Mouse (Mus musculus): Measurements from ENCODE around the gene Inpp5k. TPM values are rescaled to one million over a fixed set of nuclear protein-coding genes. Genes with fewer than 3 reads are reported as not detected.

Inpp5k gene
- polyA plus RNA-seq, 1 experiment from 2014 or later: 15.8 TPM

DNA sequence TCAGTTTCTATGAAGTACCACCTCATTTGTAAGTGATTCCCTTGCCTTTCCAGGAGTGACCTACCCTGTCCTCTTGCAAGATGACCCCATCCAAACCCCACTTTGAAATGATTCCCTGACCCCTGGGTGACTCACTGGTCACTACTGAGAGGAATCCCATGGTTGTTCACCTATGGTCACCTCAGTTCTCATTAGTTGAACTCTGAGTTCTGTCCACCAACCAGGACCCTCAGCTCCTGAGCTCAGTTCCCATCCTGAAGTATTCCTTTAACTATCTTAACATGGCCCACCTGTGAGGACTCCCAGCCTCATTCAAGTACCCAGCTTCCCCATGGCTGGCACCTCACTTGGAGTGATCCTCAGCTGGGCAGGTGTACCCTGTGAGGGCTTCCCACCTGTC, 27.1 kb downstream of the Inpp5k start:
- peaks cover 59% of the 10 kb centered on the region for H3K4me1 ChIP-seq

DNA sequence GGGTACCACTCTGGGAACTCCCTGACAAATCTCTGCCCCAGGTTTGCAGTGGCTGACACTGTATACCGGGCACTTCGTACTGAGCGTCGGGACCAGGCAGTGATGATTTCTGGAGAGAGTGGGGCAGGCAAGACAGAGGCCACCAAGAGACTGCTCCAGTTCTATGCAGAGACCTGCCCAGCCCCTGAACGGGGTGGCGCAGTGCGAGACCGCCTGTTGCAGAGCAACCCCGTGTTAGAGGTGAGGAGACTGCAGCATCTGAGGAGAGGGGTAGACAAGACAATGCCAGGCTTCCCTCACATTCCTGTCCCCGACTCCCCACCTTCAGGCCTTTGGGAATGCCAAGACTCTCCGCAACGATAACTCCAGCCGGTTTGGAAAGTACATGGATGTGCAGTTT, 27.5 kb downstream of the Inpp5k start:
- Histone ChIP-seq H3K4me2 (no peak overlapping the region), H3K4me1 (peaks cover 55% of the 10 kb centered on the region), H3K9ac (no peak overlapping the region), H3K4me3 (no peak overlapping the region), H3K27ac (no peak overlapping the region), H3K27me3 (replicated peaks) (no peaks in the 10 kb centered on the region), H3K36me3 (peaks cover 60% of the 10 kb centered on the region), H3K9me3 (replicated peaks) (no peaks in the 10 kb centered on the region)
- 93% methylated on average over 13 of the region's 13 CpGs for WGBS (ENCODE audit: insufficient replicate concordance)
- no peak for ATAC-seq

More for the DNA sequence above, 27.1 kb downstream of the Inpp5k start:
- ATAC-seq: no peak
- Histone ChIP-seq H3K9me3 (replicated peaks) (no peaks in the 10 kb centered on the region), H3K36me3 (peaks cover 57% of the 10 kb centered on the region), H3K4me2 (no peak overlapping the region), H3K9ac (no peak overlapping the region), H3K4me3 (no peak overlapping the region), H3K27ac (no peak overlapping the region), H3K27me3 (replicated peaks) (no peaks in the 10 kb centered on the region)

DNA sequence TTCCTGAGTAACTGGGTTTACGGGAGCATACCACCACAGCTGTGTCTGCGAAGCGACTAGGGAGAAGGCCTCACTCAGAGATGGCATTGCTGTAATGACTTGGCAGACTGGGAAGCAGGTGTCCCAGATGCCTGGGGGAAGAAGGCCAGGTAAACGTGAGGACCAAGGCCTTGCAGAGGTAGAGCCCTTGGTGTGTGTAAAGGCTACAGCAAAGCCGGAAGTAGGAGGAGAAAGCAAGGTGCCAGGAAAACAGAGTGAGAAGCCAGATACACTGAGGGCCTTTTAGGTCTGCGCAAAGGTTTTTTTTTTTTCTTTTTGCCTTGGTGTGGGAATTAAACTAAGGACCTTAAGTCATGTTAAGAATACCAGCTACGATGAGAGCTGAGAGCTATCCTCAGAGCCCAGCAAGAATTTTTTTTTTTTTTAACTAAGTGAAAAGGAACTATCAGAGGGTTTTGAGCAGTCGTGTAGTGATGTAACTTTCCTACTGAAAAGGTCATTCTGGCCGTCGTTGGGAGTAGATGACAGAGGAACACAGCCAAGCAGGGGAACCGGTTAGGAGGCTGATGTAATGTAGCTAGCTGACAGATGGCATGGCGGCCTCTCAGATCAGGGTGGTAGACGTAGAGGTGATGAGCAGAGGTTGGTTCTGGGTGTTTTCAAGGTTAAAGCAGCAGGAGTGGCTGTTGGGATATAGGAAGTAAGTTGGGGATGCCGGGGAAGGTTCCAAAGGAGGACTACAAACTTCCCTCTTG, 28.4 kb downstream of the Inpp5k start:
- no peak overlapping the region for H3K9ac ChIP-seq
- ATAC-seq: no peak
- H3K27me3 ChIP-seq (replicated peaks): no peaks in the 10 kb centered on the region
- 78% methylated on average over 14 of the region's 14 CpGs for WGBS (ENCODE audit: insufficient replicate concordance)
- H3K9me3 ChIP-seq (replicated peaks): no peaks in the 10 kb centered on the region
- peaks cover 46% of the 10 kb centered on the region for H3K4me1 ChIP-seq
- H3K4me2 ChIP-seq: no peak overlapping the region
- H3K36me3 ChIP-seq: peaks cover 69% of the 10 kb centered on the region
- no peak overlapping the region for H3K27ac ChIP-seq
- H3K4me3 ChIP-seq: no peak overlapping the region

DNA sequence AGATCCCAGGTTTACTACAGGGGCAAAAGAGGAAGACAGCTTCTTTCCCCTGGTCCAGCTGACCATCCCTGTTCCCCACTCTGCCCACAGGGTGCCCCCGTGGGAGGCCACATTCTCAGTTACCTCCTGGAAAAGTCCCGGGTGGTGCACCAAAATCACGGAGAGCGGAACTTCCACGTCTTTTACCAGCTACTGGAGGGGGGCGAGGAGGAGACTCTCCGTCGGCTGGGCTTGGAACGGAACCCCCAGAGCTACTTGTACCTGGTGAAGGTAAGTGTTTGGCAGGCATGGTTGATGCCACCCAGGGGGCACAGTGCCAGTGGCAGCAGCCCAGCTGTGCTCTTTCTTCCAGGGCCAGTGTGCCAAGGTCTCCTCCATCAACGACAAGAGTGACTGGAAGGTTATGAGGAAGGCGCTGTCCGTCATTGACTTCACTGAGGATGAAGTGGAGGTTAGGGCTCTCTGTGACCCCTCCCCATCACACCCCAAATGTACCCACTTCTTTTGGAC, 29.3 kb downstream of the Inpp5k start:
- Histone ChIP-seq H3K4me1 (peaks cover 36% of the 10 kb centered on the region), H3K4me3 (no peak overlapping the region), H3K27me3 (replicated peaks) (no peaks in the 10 kb centered on the region), H3K27ac (no peak overlapping the region), H3K36me3 (peaks cover 76% of the 10 kb centered on the region), H3K9me3 (replicated peaks) (no peaks in the 10 kb centered on the region), H3K9ac (no peak overlapping the region), H3K4me2 (no peak overlapping the region)
- ATAC-seq: no peak
- WGBS (ENCODE audit: insufficient replicate concordance): 89% methylated on average over 12 of the region's 12 CpGs

DNA sequence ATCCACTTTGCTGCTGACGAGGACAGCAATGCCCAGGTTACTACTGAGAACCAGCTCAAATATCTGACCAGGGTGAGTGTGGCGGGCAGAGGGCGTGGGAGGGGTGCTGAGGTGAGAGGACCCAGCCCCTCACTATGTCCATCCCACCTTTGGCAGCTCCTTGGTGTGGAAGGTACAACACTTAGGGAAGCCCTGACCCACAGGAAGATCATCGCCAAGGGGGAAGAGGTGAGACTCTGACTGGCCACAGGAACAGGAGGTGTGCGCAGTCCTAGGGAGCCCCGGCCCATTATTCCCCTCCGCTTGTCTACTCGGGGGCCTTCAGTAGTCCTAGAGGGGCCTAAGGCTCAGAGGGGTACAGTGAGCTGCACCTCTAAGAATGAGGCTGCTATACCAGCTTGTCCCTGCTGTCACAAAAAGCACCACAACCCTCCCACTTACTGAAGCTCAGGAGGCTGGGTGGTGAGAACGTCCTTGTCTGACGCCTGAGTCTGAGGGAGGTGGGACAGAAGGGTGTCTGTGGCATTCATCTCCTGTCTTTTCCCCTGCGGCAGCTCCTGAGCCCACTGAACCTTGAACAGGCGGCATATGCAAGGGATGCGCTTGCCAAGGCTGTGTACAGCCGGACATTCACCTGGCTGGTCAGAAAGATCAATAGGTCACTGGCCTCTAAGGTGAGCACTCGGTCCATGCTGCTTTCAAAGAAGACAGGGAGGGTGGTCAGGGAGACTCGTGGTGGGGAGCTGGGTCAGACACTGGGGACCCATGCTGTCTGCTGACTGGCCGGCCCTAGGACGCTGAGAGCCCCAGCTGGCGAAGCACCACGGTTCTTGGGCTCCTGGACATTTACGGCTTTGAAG, 30.4 kb downstream of the Inpp5k start:
- no peaks in the 10 kb centered on the region for H3K27me3 ChIP-seq (replicated peaks)
- H3K9me3 ChIP-seq (replicated peaks): no peaks in the 10 kb centered on the region
- no peak overlapping the region for H3K4me3 ChIP-seq
- H3K4me1 ChIP-seq: peaks cover 26% of the 10 kb centered on the region
- H3K4me2 ChIP-seq: no peak overlapping the region; the same call in 1 of the 2 replicates
- H3K9ac ChIP-seq: no peak overlapping the region
- WGBS (ENCODE audit: insufficient replicate concordance): 85% methylated on average over 21 of the region's 21 CpGs
- no peak overlapping the region for H3K27ac ChIP-seq
- no peak for ATAC-seq
- peaks cover 86% of the 10 kb centered on the region for H3K36me3 ChIP-seq

DNA sequence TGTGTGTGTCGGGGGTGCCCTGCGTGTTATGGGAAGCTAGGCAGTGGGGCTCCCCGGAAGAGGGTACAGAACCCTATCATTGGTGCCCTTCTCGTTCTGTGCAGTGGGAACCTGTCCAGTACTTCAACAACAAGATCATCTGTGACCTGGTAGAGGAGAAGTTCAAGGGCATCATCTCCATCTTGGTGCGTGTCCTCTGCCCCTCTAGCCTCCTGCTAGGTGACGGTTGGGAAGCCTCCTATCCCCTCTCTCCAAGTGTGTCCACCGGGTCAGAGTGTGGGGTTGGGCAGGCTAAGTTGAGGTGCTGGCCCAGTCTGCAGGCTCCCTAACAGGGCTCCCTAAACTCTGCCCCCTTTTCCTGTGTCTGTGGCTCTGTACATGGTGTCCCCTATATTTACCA, 31.3 kb downstream of the Inpp5k start:
- H3K4me2 ChIP-seq: no peak overlapping the region
- peaks cover 21% of the 10 kb centered on the region for H3K4me1 ChIP-seq
- no peak overlapping the region for H3K9ac ChIP-seq
- no peak overlapping the region for H3K4me3 ChIP-seq
- H3K27me3 ChIP-seq (replicated peaks): no peaks in the 10 kb centered on the region
- H3K9me3 ChIP-seq (replicated peaks): no peaks in the 10 kb centered on the region
- WGBS (ENCODE audit: insufficient replicate concordance): 84% methylated on average over 7 of the region's 7 CpGs
- H3K36me3 ChIP-seq: peaks cover 96% of the 10 kb centered on the region
- H3K27ac ChIP-seq: no peak overlapping the region
- ATAC-seq: no peak

DNA sequence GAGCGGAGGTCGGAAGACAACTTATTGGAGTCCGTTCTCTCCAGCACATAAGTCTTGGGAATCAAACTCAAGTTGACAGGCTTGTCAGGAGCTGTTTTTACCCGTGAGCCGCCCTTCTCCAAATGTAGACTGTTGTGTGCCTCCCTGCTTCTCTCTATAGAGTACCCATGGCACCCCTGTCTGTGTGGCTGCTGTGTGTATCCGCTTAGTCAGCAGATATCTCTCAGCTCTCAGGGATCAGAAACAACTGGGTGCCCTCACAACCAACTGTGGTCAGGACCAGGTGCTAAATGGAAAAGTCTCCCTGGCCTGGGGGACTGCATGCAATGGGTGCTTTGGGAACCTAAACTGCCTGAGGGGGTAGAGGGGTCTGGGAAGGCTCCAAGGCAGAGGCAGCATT, 35.5 kb downstream of the Inpp5k start:
- peaks cover 94% of the 10 kb centered on the region for H3K36me3 ChIP-seq

DNA sequence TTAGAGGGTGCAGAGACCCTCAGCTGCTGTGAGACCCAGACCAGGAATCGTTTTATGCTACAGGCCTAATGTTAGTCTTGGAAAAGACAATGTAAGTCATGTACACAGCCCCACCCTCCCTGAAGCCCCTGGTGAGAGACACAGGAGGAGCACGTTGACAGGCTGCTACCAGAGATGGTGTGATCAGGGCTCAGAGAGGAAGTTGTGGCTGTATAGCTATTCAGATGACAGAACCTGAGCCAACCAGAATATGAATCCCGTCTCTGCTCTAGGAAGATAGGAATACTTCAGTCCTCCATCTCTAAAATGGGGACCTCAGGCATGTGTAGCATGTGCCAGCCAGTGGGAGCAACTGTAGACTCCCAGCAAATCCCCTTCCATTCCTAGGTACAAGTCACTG, 37.8 kb downstream of the Inpp5k start:
- no peaks in the 10 kb centered on the region for H3K9me3 ChIP-seq (replicated peaks)
- no peak overlapping the region for H3K27ac ChIP-seq
- WGBS (ENCODE audit: insufficient replicate concordance): 65% methylated on average over 3 of the region's 3 CpGs
- no peak for ATAC-seq
- H3K27me3 ChIP-seq (replicated peaks): no peaks in the 10 kb centered on the region
- peaks cover 14% of the 10 kb centered on the region for H3K4me1 ChIP-seq
- peaks cover 96% of the 10 kb centered on the region for H3K36me3 ChIP-seq
- H3K4me2 ChIP-seq: no peak overlapping the region
- H3K9ac ChIP-seq: no peak overlapping the region
- H3K4me3 ChIP-seq: no peak overlapping the region

More for the DNA sequence above, 35.5 kb downstream of the Inpp5k start:
- Histone ChIP-seq H3K9me3 (replicated peaks) (no peaks in the 10 kb centered on the region), H3K4me1 (peaks cover 21% of the 10 kb centered on the region), H3K27ac (no peak overlapping the region), H3K4me3 (no peak overlapping the region), H3K4me2 (no peak overlapping the region), H3K9ac (no peak overlapping the region), H3K27me3 (replicated peaks) (no peaks in the 10 kb centered on the region)
- ATAC-seq: no peak
- WGBS (ENCODE audit: insufficient replicate concordance): 89% methylated on average over 6 of the region's 6 CpGs

DNA sequence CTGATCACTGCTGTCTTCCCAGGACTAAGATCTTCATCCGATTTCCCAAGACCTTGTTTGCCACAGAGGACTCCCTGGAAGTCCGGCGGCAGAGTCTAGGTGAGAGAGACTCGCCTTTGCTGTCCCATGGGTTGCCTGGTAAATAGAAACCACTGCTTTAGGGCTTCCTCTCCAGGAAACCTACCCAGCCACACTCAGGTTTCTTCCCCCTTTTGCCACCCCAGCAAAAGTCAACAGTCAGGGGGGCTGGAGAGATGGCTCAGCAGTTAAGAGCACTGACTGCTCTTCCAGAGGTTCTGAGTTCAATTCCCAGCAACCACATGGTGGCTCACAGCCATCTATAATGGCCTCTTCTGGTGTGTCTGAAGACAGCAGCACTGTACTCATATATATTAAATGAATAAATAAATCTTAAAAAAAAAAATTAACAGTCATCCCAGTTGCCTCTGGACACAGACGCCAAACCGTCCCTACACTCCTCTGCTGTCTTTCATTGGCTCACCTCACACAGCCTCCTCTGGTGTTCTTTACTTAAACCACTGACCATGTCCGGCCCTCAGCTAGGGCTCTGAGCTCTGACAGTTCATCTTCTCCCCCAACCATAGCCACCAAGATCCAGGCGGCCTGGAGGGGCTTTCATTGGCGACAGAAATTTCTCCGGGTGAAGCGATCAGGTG, 38.5 kb downstream of the Inpp5k start:
- H3K4me1 ChIP-seq: peaks cover 14% of the 10 kb centered on the region
- WGBS (ENCODE audit: insufficient replicate concordance): 81% methylated on average over 11 of the region's 11 CpGs
- H3K9ac ChIP-seq: no peak overlapping the region
- ATAC-seq: no peak
- no peak overlapping the region for H3K27ac ChIP-seq
- no peak overlapping the region for H3K4me2 ChIP-seq
- no peak overlapping the region for H3K4me3 ChIP-seq
- no peaks in the 10 kb centered on the region for H3K9me3 ChIP-seq (replicated peaks)
- peaks cover 93% of the 10 kb centered on the region for H3K36me3 ChIP-seq
- no peaks in the 10 kb centered on the region for H3K27me3 ChIP-seq (replicated peaks)

DNA sequence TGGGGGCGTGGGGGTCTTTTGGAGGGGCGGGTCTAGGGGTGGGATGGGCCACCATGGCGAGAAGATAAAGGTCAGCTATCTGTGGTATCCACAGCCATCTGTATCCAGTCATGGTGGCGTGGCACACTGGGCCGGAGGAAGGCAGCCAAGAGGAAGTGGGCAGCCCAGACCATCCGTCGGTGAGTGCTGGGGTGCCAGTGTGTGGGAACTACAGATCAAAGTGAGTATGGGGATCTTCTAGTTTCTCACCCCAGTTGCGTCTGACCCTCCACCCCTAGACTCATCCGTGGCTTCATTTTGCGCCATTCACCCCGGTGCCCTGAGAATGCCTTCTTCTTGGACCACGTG, 39.0 kb downstream of the Inpp5k start:
- H3K27ac ChIP-seq: no peak overlapping the region
- H3K36me3 ChIP-seq: peaks cover 89% of the 10 kb centered on the region
- H3K9me3 ChIP-seq (replicated peaks): no peaks in the 10 kb centered on the region
- ATAC-seq: no peak
- H3K4me2 ChIP-seq: no peak overlapping the region
- H3K4me1 ChIP-seq: peaks cover 14% of the 10 kb centered on the region
- no peaks in the 10 kb centered on the region for H3K27me3 ChIP-seq (replicated peaks)
- no peak overlapping the region for H3K4me3 ChIP-seq
- WGBS (ENCODE audit: insufficient replicate concordance): 78% methylated on average over 12 of the region's 12 CpGs
- H3K9ac ChIP-seq: no peak overlapping the region

DNA sequence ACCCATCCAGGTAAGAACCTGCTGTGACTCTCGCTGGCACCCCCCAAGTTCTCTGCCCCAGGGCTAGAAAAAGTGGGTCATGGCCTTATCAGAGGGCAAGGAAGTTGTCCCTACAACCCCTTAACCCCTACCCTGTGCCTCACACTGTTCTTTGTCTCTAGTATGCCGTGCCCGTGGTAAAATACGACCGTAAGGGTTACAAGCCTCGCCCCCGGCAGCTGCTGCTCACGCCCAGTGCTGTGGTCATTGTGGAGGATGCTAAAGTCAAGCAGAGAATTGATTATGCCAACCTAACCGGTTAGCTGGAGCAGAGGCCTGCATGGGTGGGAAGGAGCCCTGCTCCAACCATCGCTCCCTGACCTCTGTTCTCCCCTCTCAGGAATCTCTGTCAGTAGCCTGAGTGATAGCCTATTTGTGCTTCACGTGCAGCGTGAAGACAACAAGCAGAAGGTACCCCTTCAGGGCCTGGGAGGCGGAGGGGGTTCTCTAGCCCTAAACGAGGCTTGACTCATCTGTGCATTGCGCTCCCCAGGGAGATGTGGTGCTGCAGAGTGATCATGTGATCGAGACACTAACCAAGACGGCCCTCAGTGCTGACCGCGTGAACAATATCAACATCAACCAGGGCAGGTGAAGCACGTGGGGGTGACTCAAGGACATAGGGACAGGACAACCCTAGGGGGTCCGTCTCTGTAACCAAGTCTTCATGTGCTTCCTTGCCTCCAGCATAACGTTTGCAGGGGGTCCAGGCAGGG, 40.8 kb downstream of the Inpp5k start:
- Histone ChIP-seq H3K27me3 (replicated peaks) (no peaks in the 10 kb centered on the region), H3K4me2 (no peak overlapping the region), H3K4me1 (peaks cover 12% of the 10 kb centered on the region), H3K27ac (no peak overlapping the region), H3K4me3 (no peak overlapping the region), H3K9me3 (replicated peaks) (no peaks in the 10 kb centered on the region), H3K36me3 (peaks cover 73% of the 10 kb centered on the region), H3K9ac (no peak overlapping the region)
- ATAC-seq: no peak
- 84% methylated on average over 22 of the region's 22 CpGs for WGBS (ENCODE audit: insufficient replicate concordance)
